Mouse (Mus musculus) telencephalon, adult 2 months (tissue): Measurements from ENCODE around the gene Btbd17.

Source experiments
- DNase-seq: peaks from one replicate; pipeline ENCODE4 v3.0.0-alpha.2; 2011; ENCODE audit warnings: low read depth, low spot score

Gene Btbd17

DNA sequence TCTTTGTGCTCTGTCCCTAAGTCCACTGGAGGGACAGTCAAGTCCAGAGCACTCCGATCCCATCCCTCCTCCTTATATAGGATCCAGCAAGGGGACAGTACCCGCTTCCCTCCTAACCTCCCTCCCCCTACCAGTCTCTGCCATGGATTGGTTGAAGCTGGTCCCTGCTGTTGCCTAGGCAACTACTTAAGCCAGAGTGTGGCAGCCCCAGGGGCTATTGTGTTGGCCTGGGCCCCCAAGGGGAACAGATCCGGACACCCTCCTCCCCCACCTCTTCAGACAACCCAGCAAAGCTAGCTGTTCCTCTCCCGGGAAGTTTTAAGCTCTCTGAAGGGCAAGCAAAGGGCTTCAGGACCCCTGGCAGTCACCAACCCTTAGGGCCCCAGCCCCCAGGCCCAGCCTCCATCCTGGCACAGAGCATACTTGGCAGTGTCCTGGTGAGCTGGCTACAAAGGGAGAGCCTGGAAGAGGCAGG is at the start of gene Btbd17:
Btbd17 (minus strand) TSS at position 98 of the 475 bp plus-strand sequence.
- no peak for DNase-seq

DNA sequence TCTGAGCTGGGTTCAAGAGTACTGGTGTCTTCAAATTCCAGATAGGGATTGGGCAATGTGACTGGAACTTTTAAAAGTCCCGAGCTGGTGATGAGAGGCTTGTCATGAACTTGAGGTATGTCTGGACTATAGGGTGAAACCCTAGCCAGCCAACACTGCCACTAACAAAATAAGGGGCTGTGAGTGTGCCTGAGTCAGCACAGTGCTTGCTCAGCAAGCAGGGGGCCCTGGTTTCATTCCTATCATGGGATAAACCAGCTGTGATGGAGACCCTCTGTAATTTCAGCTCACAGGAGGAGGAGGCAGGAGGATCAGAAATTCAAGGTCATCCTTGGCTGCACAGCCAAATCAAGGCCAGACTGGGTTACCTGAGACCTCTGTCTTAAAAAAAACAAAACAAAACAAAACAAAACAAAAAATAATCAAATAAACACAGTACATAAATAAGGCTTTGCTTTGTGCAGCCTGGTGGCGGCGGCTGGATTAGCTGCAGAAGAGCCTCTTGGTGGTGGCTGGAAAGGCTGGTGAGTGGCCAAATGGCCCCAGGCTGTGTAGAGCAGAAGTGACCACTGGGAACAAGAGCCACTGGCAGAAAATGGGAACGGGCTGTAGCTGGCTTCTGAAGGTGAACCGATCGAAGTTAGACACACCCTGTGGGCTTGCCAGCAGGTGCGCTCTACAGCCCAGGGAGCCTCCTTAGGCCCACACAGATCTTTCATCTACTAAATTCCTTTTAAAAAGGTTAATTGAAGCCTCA is 48.9 kb upstream of the Btbd17 start:
- no peak for DNase-seq

DNA sequence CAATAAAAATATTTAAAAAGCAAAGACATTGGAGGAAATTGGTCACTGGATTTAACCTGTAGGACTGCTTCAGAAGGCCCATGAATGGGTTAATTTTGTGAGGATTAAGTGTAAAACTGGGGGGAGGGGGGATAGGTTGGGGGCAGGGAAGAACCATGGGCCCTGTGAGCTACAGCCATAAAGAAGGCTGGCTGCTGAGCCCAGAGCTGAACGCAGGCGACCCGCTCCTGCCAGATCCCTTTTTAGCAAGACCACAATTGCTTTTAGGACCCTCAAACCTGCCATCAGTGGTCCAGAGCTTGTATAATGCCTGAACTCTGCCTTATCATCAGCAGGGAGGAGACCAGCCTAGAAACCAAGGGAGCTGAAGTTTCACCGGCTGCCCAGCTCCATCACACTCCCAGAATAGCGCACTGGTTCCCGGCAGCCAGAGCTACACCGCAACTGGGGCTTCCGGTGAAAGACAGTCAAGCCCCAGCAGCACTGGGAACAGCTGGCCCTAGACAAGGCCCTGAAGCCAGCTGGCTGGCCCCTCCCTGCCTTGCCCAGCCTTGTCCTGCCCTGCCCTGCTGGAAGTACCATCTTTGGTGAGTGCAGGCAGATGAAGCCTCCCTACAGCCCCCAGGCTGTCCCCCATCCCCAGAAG is 48.2 kb upstream of the Btbd17 start:
- no peak for DNase-seq

DNA sequence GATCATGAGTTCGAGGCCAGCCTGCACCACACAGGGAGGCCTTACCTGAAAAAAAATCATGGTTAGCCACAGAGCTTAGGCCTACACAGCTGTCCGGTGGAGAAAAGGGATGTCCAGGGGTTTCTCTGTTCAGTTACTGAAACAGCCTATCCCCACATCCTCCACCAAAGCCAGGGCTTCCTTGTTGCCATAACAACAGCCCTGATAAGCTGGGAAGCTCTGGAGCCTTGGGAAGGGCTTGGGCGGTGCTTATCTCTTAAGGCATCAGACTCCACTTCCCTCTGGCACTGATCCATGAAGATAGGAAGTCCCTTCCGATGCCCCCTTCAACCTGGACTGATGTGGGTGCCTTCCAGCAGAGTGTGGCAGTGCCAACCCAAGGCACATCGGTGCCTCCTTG is 37.4 kb upstream of the Btbd17 start:
- DNase-seq, result no peak

DNA sequence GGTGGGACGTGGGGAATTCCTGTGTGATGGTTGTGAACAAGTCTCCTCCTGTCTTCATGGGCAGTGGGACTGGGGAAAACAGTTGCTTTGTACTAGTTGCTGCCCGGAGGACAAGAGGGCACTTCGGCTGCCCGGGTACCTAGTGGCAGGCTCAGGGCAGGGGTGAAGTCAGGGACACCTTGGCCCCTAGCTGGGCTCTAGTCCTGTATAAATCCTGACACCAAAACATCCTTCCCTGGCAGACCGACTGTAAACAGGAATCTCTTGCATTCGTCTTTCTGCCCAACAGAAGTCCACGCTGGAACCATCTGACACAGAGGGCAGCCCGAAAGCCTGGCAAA is 34.7 kb upstream of the Btbd17 start:
- DNase-seq, result no peak

DNA sequence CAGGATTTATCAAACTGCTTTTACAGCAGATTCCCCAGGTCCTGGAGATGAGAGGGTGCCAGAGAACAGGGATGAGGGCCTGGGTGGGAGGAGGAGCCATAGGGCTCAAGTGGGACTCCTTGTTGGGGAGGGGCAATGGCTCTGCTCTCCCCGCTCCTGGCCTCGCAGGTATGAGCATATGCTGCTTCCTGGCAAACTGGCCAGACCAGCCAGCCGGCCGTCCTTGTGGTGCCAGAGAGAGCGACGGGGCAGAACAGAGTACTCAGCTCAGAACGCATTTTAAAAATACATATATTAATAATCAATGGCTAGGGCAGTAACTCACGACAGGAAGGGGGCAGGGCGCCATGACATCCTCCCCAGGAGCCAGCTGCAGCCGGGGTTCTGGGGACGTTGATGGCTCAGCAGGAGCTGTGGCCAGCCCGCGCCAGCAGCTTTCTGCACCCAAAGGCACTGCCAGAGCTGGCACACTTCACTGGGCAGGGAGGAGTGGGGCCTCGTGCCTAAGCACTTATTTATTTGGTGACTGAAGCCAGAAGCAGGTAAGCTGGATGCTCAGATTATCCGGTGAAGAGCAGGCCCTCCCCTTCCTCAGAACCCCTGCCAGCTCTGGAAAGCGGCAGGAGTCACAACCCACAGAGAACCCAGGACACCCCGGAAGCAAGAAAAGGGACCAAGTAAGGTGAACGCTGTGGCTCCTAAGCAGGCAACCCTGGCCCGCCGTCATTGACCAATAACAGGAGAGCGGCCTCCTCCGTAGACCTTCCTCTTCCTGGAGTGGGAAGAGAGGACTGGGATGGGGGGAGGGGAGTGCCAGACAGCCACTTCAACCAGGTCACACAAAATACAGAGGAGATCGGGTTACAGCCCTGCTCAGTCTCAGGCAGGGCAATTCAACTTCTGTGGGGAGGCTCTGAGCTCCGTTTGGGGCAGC is 34.0 kb upstream of the Btbd17 start:
- no peak for DNase-seq

DNA sequence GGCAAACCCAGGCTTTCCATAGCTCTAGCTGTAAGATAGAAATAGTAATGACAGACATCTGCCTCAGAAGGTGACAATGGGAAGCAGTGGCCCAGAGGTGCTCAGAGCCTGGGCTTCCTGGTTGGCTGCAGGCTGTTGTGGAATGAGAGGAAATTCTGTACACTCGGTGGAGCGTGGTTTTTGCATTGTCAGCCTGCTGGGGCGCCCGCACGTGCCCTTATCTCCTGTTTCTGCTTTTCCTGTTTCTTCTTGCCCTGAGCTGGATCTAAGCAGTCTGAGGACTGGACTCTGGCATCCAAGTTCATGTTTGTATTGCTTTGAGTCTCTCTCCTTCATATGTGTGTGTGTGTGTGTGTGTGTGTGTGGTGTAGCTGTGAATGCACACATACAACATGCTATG is 30.9 kb upstream of the Btbd17 start:
- DNase-seq, result no peak

DNA sequence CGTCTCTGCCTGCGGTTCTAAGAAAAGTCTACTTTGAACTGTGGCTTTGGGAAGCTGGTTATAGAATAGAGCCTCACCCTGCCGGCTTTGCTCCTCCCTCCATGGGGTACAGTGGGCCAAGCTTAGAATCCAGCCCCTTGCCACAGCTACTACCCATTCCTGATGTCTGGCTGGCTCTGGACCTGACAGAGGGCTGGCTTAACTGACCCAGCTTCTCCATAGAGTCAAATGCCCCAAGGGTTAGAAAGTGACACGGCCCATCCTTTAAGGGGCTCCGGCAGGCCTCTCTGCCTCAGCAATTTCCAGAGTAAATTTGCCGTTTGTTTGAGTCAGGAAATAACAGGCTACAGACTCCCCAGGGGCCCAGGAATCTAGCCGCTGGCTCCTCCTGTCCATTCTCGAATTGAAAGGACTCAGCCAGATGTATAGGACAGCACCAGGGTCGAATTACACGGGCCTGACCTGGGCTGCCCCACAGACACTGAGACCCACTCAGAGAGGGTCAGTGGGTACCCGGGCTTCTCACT is 27.5 kb upstream of the Btbd17 start:
- DNase-seq, result no peak

DNA sequence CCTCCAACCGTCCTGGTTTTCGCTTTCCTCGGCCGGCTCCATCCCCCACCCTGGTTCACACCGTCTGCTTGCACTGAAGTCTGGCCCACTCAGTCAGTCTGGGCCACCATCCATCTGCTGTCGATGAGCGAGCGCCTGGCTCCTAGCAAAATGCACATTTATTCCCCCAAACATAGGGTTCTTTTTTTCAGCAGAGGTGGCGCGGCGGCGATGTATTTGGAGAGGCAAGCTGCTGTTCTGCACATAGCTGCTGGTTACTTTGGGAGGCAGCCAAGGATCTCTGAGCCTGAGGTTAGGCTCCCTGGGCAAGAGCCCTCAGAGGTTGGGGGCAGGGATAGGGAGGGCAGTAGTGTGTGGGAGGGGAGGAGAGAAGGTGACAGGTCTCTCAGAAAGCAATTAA is 27.0 kb upstream of the Btbd17 start:
- DNase-seq, result peak; percentile 93

DNA sequence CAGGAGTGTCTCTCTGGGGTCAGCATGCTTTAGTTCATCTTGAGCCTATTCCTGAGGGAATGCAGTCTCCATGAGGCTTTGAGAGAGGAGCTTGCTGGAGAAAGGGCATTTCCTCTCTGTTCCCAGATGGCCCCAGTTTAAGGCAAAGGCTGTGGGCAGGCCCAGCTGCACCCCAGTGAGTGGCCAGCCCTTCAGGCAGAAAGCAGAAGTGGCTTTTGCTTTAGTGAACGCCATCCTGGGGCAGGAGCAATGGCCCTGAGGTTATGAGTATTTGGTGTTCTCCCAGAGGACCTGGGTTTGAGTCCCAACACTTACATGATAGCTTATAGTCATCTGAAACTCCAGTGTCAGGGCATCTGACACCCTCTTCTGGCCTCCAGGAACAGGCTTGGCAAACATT is 25.6 kb upstream of the Btbd17 start:
- no peak for DNase-seq

DNA sequence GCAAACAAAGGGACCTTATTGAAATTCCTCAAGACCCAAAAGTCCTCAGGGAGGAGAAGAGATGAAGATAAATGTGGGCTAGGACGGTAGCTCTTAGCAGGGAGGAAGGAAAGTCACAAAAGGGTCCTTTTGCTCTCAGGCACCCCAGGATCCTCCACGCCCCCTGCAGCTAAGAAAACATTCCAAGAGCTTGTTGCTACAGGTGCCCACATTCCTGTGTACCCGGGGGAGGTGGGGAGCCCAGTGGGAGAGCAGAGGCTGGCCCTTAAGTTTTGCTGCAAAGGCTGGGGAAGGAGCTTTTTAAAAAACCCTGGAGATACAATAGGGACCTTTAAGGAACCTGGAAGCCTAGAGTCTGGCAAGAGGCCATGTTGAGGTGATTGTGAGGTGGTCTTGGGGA is 24.7 kb upstream of the Btbd17 start:
- no peak for DNase-seq

DNA sequence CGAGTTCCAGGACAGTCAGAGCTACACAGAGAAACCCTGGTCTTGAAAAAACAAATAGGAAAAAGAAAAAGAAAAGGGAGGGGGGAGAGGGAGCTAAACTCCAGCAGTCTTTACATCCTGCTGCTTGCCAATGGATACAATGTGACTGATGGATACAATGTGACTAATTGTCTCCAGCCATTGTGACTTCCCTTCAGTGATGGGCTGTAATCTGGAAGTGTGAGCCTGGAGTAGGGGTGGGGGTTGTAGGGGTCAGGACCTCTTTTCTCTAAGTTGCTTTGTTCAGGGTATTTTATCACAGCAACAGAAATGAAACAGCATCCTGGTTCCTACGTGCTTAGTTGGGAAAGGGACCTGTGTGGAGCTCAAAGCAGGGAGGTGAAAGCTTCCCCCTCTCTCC is 23.4 kb upstream of the Btbd17 start:
- no peak for DNase-seq

DNA sequence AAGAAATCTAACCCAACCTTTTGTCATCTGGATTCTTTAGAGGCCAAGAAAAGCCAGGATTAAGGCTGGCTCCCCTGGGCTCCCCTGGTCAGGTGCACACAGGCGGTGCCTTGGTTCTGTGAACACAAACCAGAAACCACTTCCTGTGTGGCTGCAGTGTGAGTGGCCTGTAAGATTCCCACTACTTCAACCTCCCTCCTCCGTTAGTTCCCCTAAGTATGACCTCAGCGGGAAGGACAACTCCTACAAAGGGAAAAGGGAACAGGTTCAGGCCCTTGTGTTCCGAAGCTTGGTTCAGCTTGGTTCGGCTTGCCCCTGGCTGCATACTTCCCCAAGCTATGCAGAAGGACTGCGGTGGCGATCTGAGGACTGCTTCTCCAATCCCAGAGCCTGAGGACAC is 22.4 kb upstream of the Btbd17 start:
- no peak for DNase-seq

DNA sequence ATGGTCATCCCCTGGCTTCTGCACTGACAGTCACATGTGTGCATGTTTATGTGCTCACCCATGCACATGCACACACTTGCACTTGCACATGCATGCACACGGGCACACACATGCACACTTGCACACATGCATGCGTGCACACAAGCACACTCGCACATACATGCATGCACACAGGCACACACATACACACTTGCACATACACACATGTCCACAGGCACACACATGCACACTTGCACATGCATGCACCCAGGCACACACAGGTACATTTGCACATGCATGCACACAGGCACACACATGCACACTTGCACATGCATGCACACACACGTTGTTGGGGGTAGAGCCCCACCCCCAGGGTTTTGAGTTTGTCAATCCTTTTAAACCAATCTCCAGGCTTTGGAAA is 21.2 kb upstream of the Btbd17 start:
- no peak for DNase-seq

DNA sequence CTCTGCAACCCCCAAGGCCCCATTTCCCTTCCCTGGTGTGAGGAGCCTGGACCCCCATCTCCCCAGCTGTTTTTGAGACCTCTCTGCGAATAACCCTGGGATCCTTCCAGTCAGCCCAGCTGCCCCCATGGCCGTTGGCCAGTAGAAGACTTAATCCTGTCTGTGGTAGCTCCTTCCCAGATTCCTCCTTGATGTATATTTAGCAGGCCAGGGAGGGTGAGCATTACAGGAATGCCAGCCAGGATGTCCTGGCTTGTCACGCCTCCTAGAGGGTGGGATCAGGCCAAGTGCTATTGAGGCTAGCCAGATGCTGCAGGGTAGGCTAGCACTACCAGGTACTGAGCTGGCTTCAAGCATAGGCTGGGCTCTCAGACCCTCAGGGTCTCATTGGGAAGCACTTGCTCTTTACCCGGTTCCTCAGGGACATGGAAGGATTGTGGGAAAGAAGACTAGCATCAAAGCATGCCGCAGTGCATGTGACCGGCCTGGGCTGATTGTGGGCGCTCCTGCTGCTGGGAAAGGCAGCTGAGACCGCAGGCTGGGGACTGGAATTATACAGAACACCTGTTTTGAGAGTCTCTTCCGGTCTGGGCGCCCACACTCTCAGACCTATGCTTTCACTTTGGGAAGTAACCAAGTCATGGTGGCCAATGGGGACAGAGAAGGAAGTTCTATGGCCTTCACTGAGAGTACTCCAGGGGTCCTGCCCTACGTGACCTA is 19.3 kb upstream of the Btbd17 start:
- no peak for DNase-seq

DNA sequence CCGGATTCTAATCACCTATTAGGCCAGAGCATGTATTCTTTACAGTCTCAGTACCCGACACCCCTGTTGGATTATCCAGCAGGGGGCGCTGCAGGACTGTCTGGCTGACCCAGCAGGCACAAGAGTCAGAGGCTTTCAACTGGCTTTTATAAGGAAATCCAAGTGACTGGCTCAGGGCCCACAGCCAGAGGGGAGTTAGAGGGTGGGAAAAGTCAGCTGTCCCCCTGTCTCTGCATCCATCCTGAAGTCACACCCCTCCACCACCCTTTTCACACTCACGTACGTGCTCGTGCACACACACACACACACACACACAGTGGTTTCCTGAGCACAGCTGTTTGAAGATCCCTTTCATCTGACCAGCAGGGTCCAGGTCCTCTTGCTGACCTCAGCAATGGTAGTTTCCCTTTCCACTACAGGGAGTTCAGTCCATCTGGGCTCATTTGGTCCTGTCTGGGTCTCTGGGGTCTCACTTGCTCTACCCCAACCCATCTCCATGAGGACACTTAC is 17.0 kb upstream of the Btbd17 start:
- no peak for DNase-seq

DNA sequence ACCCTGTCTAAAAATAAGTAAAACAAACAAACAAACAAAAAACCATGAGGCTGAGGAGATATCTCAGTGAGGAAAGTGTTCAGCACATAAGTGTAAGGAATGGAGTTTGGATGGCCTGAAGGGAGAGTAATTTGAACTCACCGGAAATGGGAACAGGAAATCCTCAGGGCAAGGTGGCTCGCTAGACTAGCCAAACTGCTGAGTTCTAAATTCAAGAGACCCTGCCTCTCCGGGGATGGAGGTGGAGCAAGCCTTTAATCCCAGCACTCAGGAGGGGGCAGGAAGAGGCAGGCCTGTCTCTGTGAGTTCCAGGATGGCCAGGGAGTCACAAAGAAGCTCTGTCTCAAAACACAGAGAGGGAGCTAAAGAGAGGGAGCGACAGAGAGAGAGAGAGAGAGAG is 14.6 kb upstream of the Btbd17 start:
- no peak for DNase-seq

DNA sequence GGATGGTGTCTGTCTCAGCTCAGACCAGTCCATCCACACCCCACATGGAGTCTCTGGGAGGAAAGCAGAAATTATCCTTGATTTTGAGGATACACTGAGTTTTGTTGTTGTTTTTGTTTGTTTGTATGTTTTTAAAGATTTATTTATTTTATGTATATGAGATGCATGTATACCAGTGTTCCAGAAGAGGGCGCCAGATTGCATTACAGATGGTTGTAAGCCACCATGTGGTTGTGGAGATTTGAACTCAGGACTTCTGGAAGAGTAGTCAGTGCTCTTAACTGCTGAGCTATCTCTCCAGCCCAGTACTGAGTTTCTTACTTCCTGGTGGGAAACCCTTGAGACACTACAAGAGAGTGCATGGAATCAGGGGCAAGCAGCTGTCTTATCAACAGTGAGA is 13.6 kb upstream of the Btbd17 start:
- no peak for DNase-seq

DNA sequence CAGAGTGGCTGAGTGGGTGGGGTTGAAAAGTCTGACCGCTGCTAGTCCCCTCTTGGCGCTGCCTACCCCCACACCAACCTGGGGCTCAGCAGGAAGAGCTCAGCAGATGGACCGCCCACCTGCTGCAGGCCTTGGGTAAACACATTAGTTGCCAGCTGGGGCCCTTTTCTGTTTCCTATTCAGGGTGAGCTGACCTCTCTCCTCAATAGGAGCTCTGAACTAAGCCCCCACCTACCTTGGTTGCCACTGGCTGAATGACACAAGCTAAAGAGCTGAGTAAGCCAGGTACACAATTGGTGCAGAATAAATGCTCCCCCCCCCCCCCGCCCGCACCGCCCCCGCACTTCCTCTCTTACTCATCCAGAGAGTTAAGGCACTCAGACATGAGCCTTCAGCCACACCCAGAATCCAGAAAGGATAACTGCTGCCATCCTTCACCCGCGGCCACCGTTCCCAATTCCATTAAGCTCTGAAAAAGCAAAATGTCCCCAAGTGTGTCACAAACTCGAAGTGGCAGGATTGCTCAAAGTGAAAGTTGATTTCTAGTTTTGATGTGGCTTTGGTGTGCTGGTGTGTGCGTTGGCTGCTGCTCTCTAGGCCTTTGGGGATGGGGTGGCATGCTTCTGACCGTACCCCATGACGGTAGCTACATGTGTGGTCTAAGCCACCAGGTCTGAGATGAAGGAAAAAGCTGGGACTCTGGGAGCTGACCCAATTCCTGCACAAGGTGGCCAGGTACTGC is 12.1 kb upstream of the Btbd17 start:
- DNase-seq, result no peak

DNA sequence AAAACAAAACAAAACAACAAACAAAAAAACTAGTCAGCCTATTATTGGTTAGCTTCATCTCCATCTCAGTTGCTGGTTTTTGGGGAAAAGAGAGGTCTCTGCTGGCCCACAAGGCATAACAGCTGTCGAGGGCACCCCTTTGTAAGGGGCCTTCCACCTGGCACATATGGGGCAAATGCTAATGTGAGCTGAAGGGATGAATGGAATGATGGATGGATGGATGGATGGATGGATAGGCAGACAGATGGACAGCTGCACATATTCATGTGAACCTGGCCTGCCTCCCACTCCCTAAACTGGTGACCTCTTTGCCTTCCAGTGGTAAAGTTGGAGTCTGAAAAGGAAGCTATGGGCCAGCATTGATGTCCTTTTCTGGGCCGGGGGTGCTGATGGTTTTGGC is 11.3 kb upstream of the Btbd17 start:
- no peak for DNase-seq

DNA sequence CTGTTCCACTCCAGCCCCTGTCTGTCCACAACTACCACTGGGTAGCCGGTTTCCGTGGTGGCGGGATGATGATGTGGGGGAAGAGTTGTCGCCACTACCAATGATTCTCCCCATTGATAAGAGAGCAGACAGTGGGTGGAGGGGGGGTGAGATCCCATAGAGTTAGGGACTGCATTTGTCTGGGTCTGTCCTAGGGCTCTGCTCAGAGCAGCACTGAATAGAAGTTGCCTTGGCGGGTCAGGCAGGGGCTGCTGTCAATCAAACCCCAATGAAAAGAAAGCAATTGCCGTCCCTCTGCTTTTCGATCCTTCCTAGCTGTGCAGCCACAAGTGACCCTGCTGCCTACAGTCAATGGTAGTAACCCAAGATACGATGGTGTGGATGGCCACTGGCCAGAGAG is 8.2 kb upstream of the Btbd17 start:
- DNase-seq, result no peak
